Mouse (Mus musculus): Measurements from ENCODE around the gene Chst15.

- TF ChIP-seq CTCF (IDR thresholded peaks at IDR 0.05; ENCODE audit: extremely low read depth, insufficient read length, insufficient replicate concordance, low read depth, low read length) (no peak), POLR2A (IDR thresholded peaks at IDR 0.05; ENCODE audit: low read depth, low read length) (no peak)
Measured at GRCm38 (mm10) chr7:132193606-132194005, 123.4 kb downstream of the Chst15 start.

All from small intestine, adult 2 months (tissue).